Comparison of ENCODE assay signal across 13 mouse cellular contexts in genomic region chrX:7443996-7444421, GRCm38 (mm10).
A peak's percentile ranks its signal among the peaks of the same experiment; 100 is the strongest.
DNase-seq lines count a peak whose midpoint lies in the region; ATAC-seq and TF ChIP-seq lines count a peak whose summit lies in the region.
"Had no signal": no experiment of that assay in that cellular context is flagged by ENCODE, and none has a peak within 500 bp of the region (broad histone marks: within the 10 kb centered on the region; RNA-seq: fewer than 3 reads in every experiment).

No protein-coding gene starts in this region.

- H3K4me2 ChIP-seq in lung, postnatal 0 days (replicated peaks; ENCODE audit: low read depth, low read length): no peak overlapping the region
- no peak overlapping the region for H3K4me2 ChIP-seq in kidney, postnatal 0 days (ENCODE audit: low read length)
- H3K4me2 ChIP-seq: hindbrain, embryonic 15.5 days had no signal

- no peak for TF ChIP-seq CTCF in lung, postnatal 0 days (IDR thresholded peaks at IDR 0.05)
- TF ChIP-seq CTCF in kidney, postnatal 0 days (IDR thresholded peaks at IDR 0.05; ENCODE audit: low read depth): no peak
- TF ChIP-seq CTCF in cerebellum, adult 2 months (IDR thresholded peaks at IDR 0.05; ENCODE audit: borderline replicate concordance, insufficient read depth, low read depth, low read length): no peak

- H3K4me1 ChIP-seq in lung, postnatal 0 days (ENCODE audit: insufficient read depth, low read depth, low read length): no peaks in the 10 kb centered on the region
- H3K4me1 ChIP-seq in kidney, postnatal 0 days (replicated peaks; ENCODE audit: insufficient read depth, low read length): no peaks in the 10 kb centered on the region
- no peaks in the 10 kb centered on the region for H3K4me1 ChIP-seq in cerebellum, adult 2 months (ENCODE audit: control insufficient read depth, insufficient read depth, low read length)
- H3K4me1 ChIP-seq: hindbrain, embryonic 15.5 days had no signal

- no peak overlapping the region for H3K9ac ChIP-seq in lung, postnatal 0 days (replicated peaks; ENCODE audit: low read depth)
- no peak overlapping the region for H3K9ac ChIP-seq in kidney, postnatal 0 days (ENCODE audit: low read depth, low read length)
- H3K9ac ChIP-seq: hindbrain, embryonic 15.5 days had no signal

- intact Hi-C loops in left cerebral cortex, postnatal 14 days (cut with DNase I): no loop called here

- no peak overlapping the region for H3K27ac ChIP-seq in lung, postnatal 0 days (ENCODE audit: low read length)
- H3K27ac ChIP-seq in kidney, postnatal 0 days: peak overlapping the region; percentile 70
- H3K27ac ChIP-seq in cerebellum, adult 2 months (ENCODE audit: insufficient read depth, low read length): no peak overlapping the region
- H3K27ac ChIP-seq: gastrocnemius, adult 2 months; hindbrain, embryonic 15.5 days; macrophage had no signal

- no peaks in the 10 kb centered on the region for H3K9me3 ChIP-seq in lung, postnatal 0 days (ENCODE audit: low read length)
- no peaks in the 10 kb centered on the region for H3K9me3 ChIP-seq in kidney, postnatal 0 days (replicated peaks; ENCODE audit: low read length)
- H3K9me3 ChIP-seq: hindbrain, embryonic 15.5 days had no signal

- 27% methylated on average over 6 of the region's 6 CpGs for WGBS in lung, postnatal 0 days
- WGBS in kidney, postnatal 0 days: 36% methylated on average over 6 of the region's 6 CpGs
- 26% methylated on average over 6 of the region's 6 CpGs for WGBS in cerebellum, adult 2 months

- H3K4me3 ChIP-seq in lung, postnatal 0 days (ENCODE audit: low read depth, low read length): no peak overlapping the region
- H3K4me3 ChIP-seq in kidney, postnatal 0 days (replicated peaks; ENCODE audit: low read depth, low read length): no peak overlapping the region
- H3K4me3 ChIP-seq in cerebellum, adult 2 months (replicated peaks; ENCODE audit: insufficient read depth, low read depth, low read length): no peak overlapping the region
- H3K4me3 ChIP-seq: gastrocnemius, adult 2 months; hindbrain, embryonic 15.5 days had no signal

- H3K27me3 ChIP-seq in lung, postnatal 0 days (replicated peaks; ENCODE audit: insufficient read depth, low read length): no peaks in the 10 kb centered on the region
- no peaks in the 10 kb centered on the region for H3K27me3 ChIP-seq in kidney, postnatal 0 days (ENCODE audit: insufficient read depth, low read length)
- no peaks in the 10 kb centered on the region for H3K27me3 ChIP-seq in cerebellum, adult 2 months (ENCODE audit: control insufficient read depth, insufficient read depth, low read length)
- H3K27me3 ChIP-seq: hindbrain, embryonic 15.5 days had no signal

- H3K36me3 ChIP-seq in lung, postnatal 0 days (ENCODE audit: insufficient read depth, low read length): no peaks in the 10 kb centered on the region
- H3K36me3 ChIP-seq in kidney, postnatal 0 days (ENCODE audit: insufficient read depth, low read length): no peaks in the 10 kb centered on the region
- H3K36me3 ChIP-seq: hindbrain, embryonic 15.5 days had no signal

- TF ChIP-seq EP300 in lung, postnatal 0 days (IDR thresholded peaks at IDR 0.05): no peak

- 0 out of 2 replicates have a peak, but pooled peaks have one; percentile 37 for ATAC-seq in lung, postnatal 0 days
- peak; percentile 87 for ATAC-seq in kidney, postnatal 0 days (replicated peaks; ENCODE audit: low FRiP score, low read depth)

- DNase-seq in adrenal gland, postnatal 14 days: peak; percentile 13
- DNase-seq in adrenal gland, adult 8-10 months: no peak
- peak; percentile 34 for DNase-seq in lung, postnatal 0 days (ENCODE audit: low spot score)
- DNase-seq in lung, postnatal 25 days (ENCODE audit: low spot score): no peak
- DNase-seq in kidney, postnatal 0 days (ENCODE audit: low spot score): peak; percentile 48
- DNase-seq in retina, postnatal 1 day: peak; percentile 5
- no peak for DNase-seq in left cerebral cortex, postnatal 14 days (ENCODE audit: low spot score in 2 of 2)
- no peak for DNase-seq in cerebellum, adult 2 months
- DNase-seq: cerebellum, postnatal 10 days; gastrocnemius, adult 2 months; thymus, postnatal 25 days had no signal

- no peak for TF ChIP-seq POLR2A in cerebellum, adult 2 months (IDR thresholded peaks at IDR 0.05; ENCODE audit: borderline replicate concordance, insufficient read depth, low read length)

Comparison
In these comparisons a context has a peak if more than half of its experiments do, and no peak if none do; other contexts are left out.
1. DNase-seq: peak in adrenal gland, postnatal 14 days (single experiment), lung, postnatal 0 days (single experiment), kidney, postnatal 0 days (single experiment) and retina, postnatal 1 day (single experiment); none in adrenal gland, adult 8-10 months (single experiment), lung, postnatal 25 days (single experiment), left cerebral cortex, postnatal 14 days (0 of 2) and cerebellum, adult 2 months (0 of 2).